Mouse (Mus musculus) neural tube, embryonic 11.5 days (tissue): ENCODE measurements at regions not wholly inside any gene's neighbourhood (a gene's known extent, or its start where the extent isn't known, plus 50 kb on each side); places are given as distances from the start of the nearest gene placed in this dataset.

ENCODE experiments used
- ATAC-seq: fragments of 200-750 bp; cut with Nextera tagmentation; 2 replicates; pipeline ENCODE4 v1.8.0; 2017; ENCODE audit warnings: moderate number of reproducible peaks, mild to moderate bottlenecking, moderate TSS enrichment, moderate library complexity; ENCODE audit not compliant: insufficient read depth, low FRiP score, low TSS enrichment
- DNase-seq: peaks from one replicate; pipeline ENCODE4 v3.0.0-alpha.2; 2015; ENCODE audit warnings: low spot score
- H3K27ac ChIP-seq: fragments of 300-500 bp; sonication (generic); 2 replicates; pipeline ENCODE4 v1.5.1; 2014; ENCODE audit warnings: low read depth, mild to moderate bottlenecking, low read length
- H3K27me3 ChIP-seq: fragments of 300-500 bp; sonication (generic); 2 replicates; pipeline ENCODE4 v1.6.1; 2014; ENCODE audit warnings: mild to moderate bottlenecking, low read length, mixed read lengths; ENCODE audit not compliant: control insufficient read depth, insufficient read depth
- H3K36me3 ChIP-seq: fragments of 300-500 bp; sonication (generic); 2 replicates; pipeline ENCODE4 v1.6.1; 2014; ENCODE audit warnings: mild to moderate bottlenecking, low read length, moderate library complexity, mixed read lengths; ENCODE audit not compliant: control insufficient read depth, insufficient read depth
- H3K4me1 ChIP-seq: fragments of 300-500 bp; sonication (generic); 2 replicates; pipeline ENCODE4 v1.6.1; 2014; ENCODE audit warnings: low read length, mixed read lengths; ENCODE audit not compliant: control insufficient read depth, insufficient read depth
- H3K4me2 ChIP-seq: fragments of 300-500 bp; sonication (generic); 2 replicates; pipeline ENCODE4 v1.6.1; 2014; ENCODE audit warnings: low read depth, mild to moderate bottlenecking, moderate library complexity
- H3K4me3 ChIP-seq: fragments of 300-500 bp; sonication (generic); 2 replicates; pipeline ENCODE4 v1.5.1; 2014; ENCODE audit warnings: low read depth, low read length
- H3K9ac ChIP-seq: fragments of 300-500 bp; sonication (generic); 2 replicates; pipeline ENCODE4 v1.6.1; 2014; ENCODE audit warnings: mild to moderate bottlenecking, low read length
- H3K9me3 ChIP-seq: fragments of 300-500 bp; sonication (generic); 2 replicates; pipeline ENCODE4 v1.6.1; 2016; ENCODE audit warnings: low read length; ENCODE audit not compliant: control insufficient read depth
- WGBS: fragments of 180-500 bp; shearing (Covaris S2); extraction: QIAGEN DNeasy Blood & Tissue Kit; methylation state at CpG from one replicate; pipeline ENCODE4 v1.1.7; 2014; 5-methylcytosine and 5-hydroxymethylcytosine counted together

- no peaks in the 10 kb centered on the region for H3K9me3 ChIP-seq
- no peak overlapping the region for H3K4me3 ChIP-seq
- H3K27me3 ChIP-seq = no peaks in the 10 kb centered on the region
- no peak overlapping the region for H3K27ac ChIP-seq
- no peaks in the 10 kb centered on the region for H3K36me3 ChIP-seq
- H3K4me2 ChIP-seq = no peak overlapping the region
- no peak for ATAC-seq
- DNase-seq = no peak
- 77% methylated on average over 1 of the region's 1 CpGs for whole genome bisulfite sequencing
- no peaks in the 10 kb centered on the region for H3K4me1 ChIP-seq
- no peak overlapping the region for H3K9ac ChIP-seq
These were observed 537.8 kb downstream of the Olfm4 start for GRCm38 (mm10) chr14:80521631-80522030.

GRCm38 (mm10) chr14:80522536-80522935, 538.7 kb downstream of the Olfm4 start:
- Histone ChIP-seq H3K4me2 (no peak overlapping the region), H3K4me3 (no peak overlapping the region), H3K9ac (no peak overlapping the region), H3K27me3 (no peaks in the 10 kb centered on the region), H3K4me1 (no peaks in the 10 kb centered on the region), H3K27ac (no peak overlapping the region), H3K9me3 (no peaks in the 10 kb centered on the region), H3K36me3 (no peaks in the 10 kb centered on the region)
- ATAC-seq = no peak
- 87% methylated on average over 3 of the region's 3 CpGs for WGBS
- DNase-seq = no peak

- Histone ChIP-seq H3K4me3 (no peak overlapping the region), H3K27ac (no peak overlapping the region), H3K4me1 (no peaks in the 10 kb centered on the region), H3K4me2 (no peak overlapping the region), H3K9ac (no peak overlapping the region), H3K36me3 (no peaks in the 10 kb centered on the region), H3K27me3 (no peaks in the 10 kb centered on the region), H3K9me3 (no peaks in the 10 kb centered on the region)
- 78% methylated on average over 9 of the region's 9 CpGs for WGBS
- ATAC-seq (no peak), DNase-seq (no peak)
These were observed 544.6 kb downstream of the Olfm4 start for GRCm38 (mm10) chr14:80528419-80529028.

- WGBS = 65% methylated on average over 7 of the region's 7 CpGs
- Histone ChIP-seq H3K27ac (no peak overlapping the region), H3K9me3 (no peaks in the 10 kb centered on the region), H3K27me3 (no peaks in the 10 kb centered on the region), H3K9ac (no peak overlapping the region), H3K4me2 (no peak overlapping the region), H3K36me3 (no peaks in the 10 kb centered on the region), H3K4me1 (no peaks in the 10 kb centered on the region), H3K4me3 (no peak overlapping the region)
- DNase-seq (no peak), ATAC-seq (no peak)
These were observed 552.3 kb downstream of the Olfm4 start for GRCm38 (mm10) chr14:80536044-80536745.

- H3K4me1 ChIP-seq = no peaks in the 10 kb centered on the region
- H3K9me3 ChIP-seq = no peaks in the 10 kb centered on the region
- no peak overlapping the region for H3K9ac ChIP-seq
- H3K4me3 ChIP-seq = no peak overlapping the region
- no peak overlapping the region for H3K4me2 ChIP-seq
- WGBS = 70% methylated on average over 11 of the region's 11 CpGs
- no peak for DNase-seq
- no peaks in the 10 kb centered on the region for H3K27me3 ChIP-seq
- no peak for ATAC-seq
- no peaks in the 10 kb centered on the region for H3K36me3 ChIP-seq
- no peak overlapping the region for H3K27ac ChIP-seq
These were observed 576.1 kb downstream of the Olfm4 start for GRCm38 (mm10) chr14:80559950-80560349.
